Mouse (Mus musculus): Measurements from ENCODE around the gene Epp13.
"Not testable (repeated sequence)": the region's sequence is repeated elsewhere in the genome, so short reads cannot be mapped to it uniquely, and the experiment has no call there.

Gene Epp13

GRCm38 (mm10) chr7:6252410-6252809 lies at the start of gene Epp13:
Gene Epp13, plus strand, starts transcription at chr7:6252710.
- in situ Hi-C loops (cut with MboI; ENCODE audit: unreplicated experiment in 2 of 2), result no loop called here

GRCm38 (mm10) chr7:6204200-6204599 lies 48.3 kb upstream of the Epp13 start:
- in situ Hi-C loops (cut with MboI; ENCODE audit: unreplicated experiment in 2 of 2), result loop anchor here in 1 of 2 experiments (25.0 kb wide), 1 partner anchor 817 kb away; no protein-coding TSS in a partner anchor

- in situ Hi-C loops (cut with MboI; ENCODE audit: unreplicated experiment in 2 of 2), result loop anchor here in 1 of 2 experiments (25.0 kb wide), 1 partner anchor 826 kb away; no protein-coding TSS in a partner anchor
Observed at GRCm38 (mm10) chr7:6213144-6213543, 39.4 kb upstream of the Epp13 start.

- in situ Hi-C loops (cut with MboI; ENCODE audit: unreplicated experiment in 2 of 2), result loop anchor here in 1 of 2 experiments (25.0 kb wide), 1 partner anchor 827 kb away; no protein-coding TSS in a partner anchor
Observed at GRCm38 (mm10) chr7:6214691-6215090, 37.8 kb upstream of the Epp13 start.

GRCm38 (mm10) chr7:6220147-6220546 lies 32.4 kb upstream of the Epp13 start:
- in situ Hi-C loops (cut with MboI; ENCODE audit: unreplicated experiment in 2 of 2), result loop anchor here in 1 of 2 experiments (25.0 kb wide), 1 partner anchor 833 kb away; no protein-coding TSS in a partner anchor

GRCm38 (mm10) chr7:6221978-6222377 lies 30.5 kb upstream of the Epp13 start, which contains the start of gene Zscan5b:
Gene Zscan5b, plus strand, starts transcription at chr7:6222278.
- in situ Hi-C loops (cut with MboI; ENCODE audit: unreplicated experiment in 2 of 2), result loop anchor here in 1 of 2 experiments (25.0 kb wide), 1 partner anchor 835 kb away; no protein-coding TSS in a partner anchor

- in situ Hi-C loops (cut with MboI; ENCODE audit: unreplicated experiment in 2 of 2), result loop anchor here in 1 of 2 experiments (25.0 kb wide), 1 partner anchor 709 kb away; no protein-coding TSS in a partner anchor
Observed at GRCm38 (mm10) chr7:6228491-6228890, 24.0 kb upstream of the Epp13 start.

GRCm38 (mm10) chr7:6239787-6240186 lies 12.7 kb upstream of the Epp13 start:
- in situ Hi-C loops (cut with MboI; ENCODE audit: unreplicated experiment in 2 of 2), result loop anchor here (5.0 to 25.0 kb wide), 3 partner anchors 43 to 698 kb away; partner anchors contain the start of gene Olfr1349 (in 1 of the 2)

GRCm38 (mm10) chr7:6240841-6241425 lies 11.6 kb upstream of the Epp13 start:
- in situ Hi-C loops (cut with MboI; ENCODE audit: unreplicated experiment in 2 of 2), result loop anchor here (5.0 to 25.0 kb wide), 3 partner anchors 41 to 696 kb away; partner anchors contain the start of gene Olfr1349 (in 1 of the 2)

GRCm38 (mm10) chr7:6244361-6245292 lies 7.9 kb upstream of the Epp13 start:
- in situ Hi-C loops (cut with MboI; ENCODE audit: unreplicated experiment in 2 of 2), result loop anchor here (5.0 to 25.0 kb wide), 3 partner anchors 38 to 693 kb away; partner anchors contain the start of gene Olfr1349 (in 1 of the 2)

GRCm38 (mm10) chr7:6254451-6254850 lies 1.9 kb downstream of the Epp13 start:
- in situ Hi-C loops (cut with MboI; ENCODE audit: unreplicated experiment in 2 of 2), result no loop called here

GRCm38 (mm10) chr7:6257386-6257785 lies 4.9 kb downstream of the Epp13 start:
- in situ Hi-C loops (cut with MboI; ENCODE audit: unreplicated experiment in 2 of 2), result no loop called here

GRCm38 (mm10) chr7:6258232-6259220 lies 6.0 kb downstream of the Epp13 start:
- in situ Hi-C loops (cut with MboI; ENCODE audit: unreplicated experiment in 2 of 2), result no loop called here

GRCm38 (mm10) chr7:6260004-6260403 lies 7.5 kb downstream of the Epp13 start:
- in situ Hi-C loops (cut with MboI; ENCODE audit: unreplicated experiment in 2 of 2), result not testable (repeated sequence)

GRCm38 (mm10) chr7:6262120-6262519 lies 9.6 kb downstream of the Epp13 start:
- in situ Hi-C loops (cut with MboI; ENCODE audit: unreplicated experiment in 2 of 2), result no loop called here

- in situ Hi-C loops (cut with MboI; ENCODE audit: unreplicated experiment in 2 of 2), result no loop called here
Observed at GRCm38 (mm10) chr7:6262984-6263383, 10.5 kb downstream of the Epp13 start.

- in situ Hi-C loops (cut with MboI; ENCODE audit: unreplicated experiment in 2 of 2), result no loop called here
Observed at GRCm38 (mm10) chr7:6265695-6266094, 13.2 kb downstream of the Epp13 start.

GRCm38 (mm10) chr7:6277906-6278305 lies 25.4 kb downstream of the Epp13 start:
- in situ Hi-C loops (cut with MboI; ENCODE audit: unreplicated experiment in 2 of 2), result no loop called here

GRCm38 (mm10) chr7:6282749-6283148 lies 30.2 kb downstream of the Epp13 start:
- in situ Hi-C loops (cut with MboI; ENCODE audit: unreplicated experiment in 2 of 2), result loop anchor here (5.0 to 10.0 kb wide), 6 partner anchors 40 to 1198 kb away; partner anchors contain the start of genes Zfp787 (in 2 of the 2) and Epn1 (in 1 of the 2)

Measured in v-Abl transformed pro-B cells (cell line).